Mouse (Mus musculus): ENCODE data around the gene Anks1. TPM values are rescaled to one million over a fixed set of nuclear protein-coding genes. Genes with fewer than 3 reads are reported as not detected.
A peak's percentile ranks its signal among the peaks of the same experiment; 100 is the strongest.

Anks1 gene
- polyA plus RNA-seq, 1 experiment from 2014 or later: 11.3 TPM

DNA sequence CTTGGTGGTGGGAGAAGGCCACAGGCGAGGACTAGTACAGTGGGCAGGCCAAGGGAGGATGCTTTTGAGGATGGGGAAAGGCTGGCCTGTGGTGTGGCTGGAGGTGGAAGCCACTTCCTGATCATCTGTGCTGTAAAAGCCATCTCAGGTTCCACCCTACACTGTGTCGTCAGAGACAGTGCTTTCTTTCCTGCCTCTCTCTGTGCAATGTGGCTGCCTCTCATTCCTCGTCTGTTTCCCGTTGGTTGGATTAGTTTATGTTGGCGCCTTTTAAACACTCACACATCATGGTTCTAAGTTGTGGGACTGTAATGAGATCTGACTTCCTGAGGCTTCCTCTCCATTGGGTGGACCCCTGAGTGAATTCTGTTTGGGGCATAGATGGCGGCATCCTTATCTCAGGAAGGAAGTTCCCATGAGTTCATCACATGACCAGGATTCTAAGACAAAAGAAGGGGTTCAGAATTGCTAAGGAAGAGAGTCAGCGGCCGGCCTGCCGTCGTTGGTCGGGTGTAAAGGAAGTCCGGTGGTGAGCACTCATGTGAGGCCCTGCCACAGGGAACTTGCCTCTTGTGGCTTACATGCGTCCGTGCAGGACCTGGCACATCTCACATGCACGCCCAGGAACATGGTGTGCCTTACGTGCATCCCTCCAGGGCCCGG, 106.1 kb downstream of the Anks1 start:
- no peak overlapping the region for H3K9ac ChIP-seq (ENCODE audit: low read depth, low read length)
- peak overlapping the region; percentile 92 for H3K27ac ChIP-seq
- H3K9me3 ChIP-seq (replicated peaks; ENCODE audit: low read length): no peaks in the 10 kb centered on the region
- H3K4me2 ChIP-seq (ENCODE audit: low read length): no peak overlapping the region
- H3K4me1 ChIP-seq (replicated peaks; ENCODE audit: insufficient read depth, low read length): peaks cover 56% of the 10 kb centered on the region
- no peaks in the 10 kb centered on the region for H3K36me3 ChIP-seq (ENCODE audit: insufficient read depth, low read length)
- ATAC-seq (replicated peaks; ENCODE audit: low FRiP score, low read depth) (no peak), DNase-seq (ENCODE audit: low spot score) (peak; percentile 60)
- no peaks in the 10 kb centered on the region for H3K27me3 ChIP-seq (ENCODE audit: insufficient read depth, low read length)
- no peak overlapping the region for H3K4me3 ChIP-seq (replicated peaks; ENCODE audit: low read depth, low read length)
- TF ChIP-seq CTCF (IDR thresholded peaks at IDR 0.05; ENCODE audit: low read depth): no peak; the same call in 1 of the 2 replicates
- 52% methylated on average over 17 of the region's 17 CpGs for WGBS

DNA sequence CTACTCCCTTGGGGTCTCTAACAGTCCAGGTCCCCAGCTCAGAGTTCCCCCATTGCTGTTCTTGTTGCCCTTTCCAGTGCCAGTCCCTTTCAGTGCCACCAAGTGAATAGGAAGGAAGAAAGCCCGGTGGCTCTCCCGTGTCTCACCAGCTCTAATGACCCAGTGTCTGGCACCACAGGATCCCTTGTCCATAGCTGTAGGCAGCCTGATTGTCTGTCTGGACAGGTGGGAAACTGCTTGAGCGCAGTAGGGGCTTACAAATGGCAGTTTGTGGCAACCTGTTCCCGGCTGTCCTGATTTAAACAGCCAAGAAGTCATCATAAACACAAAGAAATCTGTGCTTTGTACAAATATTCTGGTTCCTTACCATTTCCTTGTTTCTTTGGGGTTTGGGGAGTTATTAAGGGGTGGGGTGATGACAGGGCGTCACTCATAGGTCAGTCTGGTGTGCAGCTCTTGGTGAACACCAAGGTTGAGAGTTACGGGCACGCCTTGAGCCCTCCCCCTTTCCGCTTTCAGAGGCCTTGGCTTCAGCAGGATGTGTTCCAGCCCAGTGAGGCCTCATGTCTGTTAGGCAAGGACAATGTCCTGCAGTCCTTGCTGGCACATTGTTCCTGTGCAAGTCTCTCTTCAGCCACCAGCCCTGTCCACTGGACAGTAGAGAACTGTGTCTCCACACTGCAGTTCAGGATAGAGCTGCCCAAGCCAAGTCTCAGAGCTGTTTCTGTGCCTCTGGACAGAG, 107.1 kb downstream of the Anks1 start:
- Histone ChIP-seq H3K9ac (ENCODE audit: low read depth, low read length) (no peak overlapping the region), H3K4me1 (replicated peaks; ENCODE audit: insufficient read depth, low read length) (peaks cover 52% of the 10 kb centered on the region), H3K4me2 (ENCODE audit: low read length) (no peak overlapping the region), H3K4me3 (replicated peaks; ENCODE audit: low read depth, low read length) (no peak overlapping the region), H3K36me3 (ENCODE audit: insufficient read depth, low read length) (no peaks in the 10 kb centered on the region), H3K27ac (peak overlapping the region; percentile 92), H3K27me3 (ENCODE audit: insufficient read depth, low read length) (no peaks in the 10 kb centered on the region), H3K9me3 (replicated peaks; ENCODE audit: low read length) (no peaks in the 10 kb centered on the region)
- no peak for TF ChIP-seq CTCF (IDR thresholded peaks at IDR 0.05; ENCODE audit: low read depth)
- DNase-seq (ENCODE audit: low spot score): peak; percentile 64
- no peak for ATAC-seq (replicated peaks; ENCODE audit: low FRiP score, low read depth)
- 71% methylated on average over 8 of the region's 8 CpGs for WGBS

DNA sequence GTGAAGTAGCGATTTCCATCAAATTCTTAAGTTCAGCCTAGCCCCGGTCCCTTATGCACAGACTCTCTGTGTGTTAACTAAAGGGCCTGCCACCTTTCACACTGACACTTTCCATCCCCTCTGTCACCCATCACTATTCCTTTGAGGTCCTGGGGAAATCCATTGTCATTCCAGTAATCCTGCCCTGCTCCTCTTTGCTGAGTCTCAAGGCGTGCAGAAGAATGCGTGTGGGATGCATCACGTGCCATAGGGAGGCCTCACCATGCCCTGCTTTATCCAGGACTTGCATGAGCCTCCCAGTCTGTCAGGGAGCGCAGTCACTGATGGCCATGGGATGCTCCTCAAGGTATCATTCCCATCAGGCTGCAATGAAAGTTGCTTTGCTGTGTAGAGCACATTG, 109.2 kb downstream of the Anks1 start:
- Histone ChIP-seq H3K9me3 (replicated peaks; ENCODE audit: low read length) (no peaks in the 10 kb centered on the region), H3K27ac (peak overlapping the region; percentile 92), H3K36me3 (ENCODE audit: insufficient read depth, low read length) (no peaks in the 10 kb centered on the region), H3K9ac (ENCODE audit: low read depth, low read length) (no peak overlapping the region), H3K4me1 (replicated peaks; ENCODE audit: insufficient read depth, low read length) (peaks cover 53% of the 10 kb centered on the region), H3K27me3 (ENCODE audit: insufficient read depth, low read length) (no peaks in the 10 kb centered on the region), H3K4me3 (replicated peaks; ENCODE audit: low read depth, low read length) (no peak overlapping the region), H3K4me2 (ENCODE audit: low read length) (no peak overlapping the region)
- TF ChIP-seq CTCF (IDR thresholded peaks at IDR 0.05; ENCODE audit: low read depth): no peak
- 65% methylated on average over 6 of the region's 6 CpGs for WGBS
- DNase-seq (ENCODE audit: low spot score) (no peak), ATAC-seq (replicated peaks; ENCODE audit: low FRiP score, low read depth) (no peak)

DNA sequence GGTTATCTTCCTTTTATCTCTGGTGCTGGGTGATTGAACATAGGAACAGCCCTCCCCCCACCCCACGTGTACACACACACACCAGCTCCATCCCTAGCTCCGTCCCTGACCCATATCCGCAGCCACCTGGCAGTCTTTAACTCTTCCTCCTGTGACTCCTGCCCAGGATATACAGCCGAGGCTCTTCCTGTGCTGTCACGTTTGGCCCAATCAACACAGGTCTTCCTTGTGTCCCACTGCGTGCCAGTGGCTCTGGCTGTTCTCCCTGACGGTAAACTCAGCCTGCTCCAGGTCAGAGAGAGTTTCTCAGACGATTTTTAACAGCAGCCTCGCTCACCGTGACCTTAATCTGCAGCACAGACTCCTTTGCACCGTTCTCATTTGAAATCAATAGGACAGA, 109.7 kb downstream of the Anks1 start:
- no peak for DNase-seq (ENCODE audit: low spot score)
- Histone ChIP-seq H3K9me3 (replicated peaks; ENCODE audit: low read length) (no peaks in the 10 kb centered on the region), H3K9ac (ENCODE audit: low read depth, low read length) (no peak overlapping the region), H3K36me3 (ENCODE audit: insufficient read depth, low read length) (no peaks in the 10 kb centered on the region), H3K4me1 (replicated peaks; ENCODE audit: insufficient read depth, low read length) (peaks cover 53% of the 10 kb centered on the region), H3K27me3 (ENCODE audit: insufficient read depth, low read length) (no peaks in the 10 kb centered on the region), H3K27ac (0 out of 2 replicates have a peak overlapping the region, but pooled peaks have one; percentile 32), H3K4me3 (replicated peaks; ENCODE audit: low read depth, low read length) (no peak overlapping the region), H3K4me2 (ENCODE audit: low read length) (no peak overlapping the region)
- WGBS: 45% methylated on average over 11 of the region's 11 CpGs
- no peak for ATAC-seq (replicated peaks; ENCODE audit: low FRiP score, low read depth)
- TF ChIP-seq CTCF (IDR thresholded peaks at IDR 0.05; ENCODE audit: low read depth): no peak

DNA sequence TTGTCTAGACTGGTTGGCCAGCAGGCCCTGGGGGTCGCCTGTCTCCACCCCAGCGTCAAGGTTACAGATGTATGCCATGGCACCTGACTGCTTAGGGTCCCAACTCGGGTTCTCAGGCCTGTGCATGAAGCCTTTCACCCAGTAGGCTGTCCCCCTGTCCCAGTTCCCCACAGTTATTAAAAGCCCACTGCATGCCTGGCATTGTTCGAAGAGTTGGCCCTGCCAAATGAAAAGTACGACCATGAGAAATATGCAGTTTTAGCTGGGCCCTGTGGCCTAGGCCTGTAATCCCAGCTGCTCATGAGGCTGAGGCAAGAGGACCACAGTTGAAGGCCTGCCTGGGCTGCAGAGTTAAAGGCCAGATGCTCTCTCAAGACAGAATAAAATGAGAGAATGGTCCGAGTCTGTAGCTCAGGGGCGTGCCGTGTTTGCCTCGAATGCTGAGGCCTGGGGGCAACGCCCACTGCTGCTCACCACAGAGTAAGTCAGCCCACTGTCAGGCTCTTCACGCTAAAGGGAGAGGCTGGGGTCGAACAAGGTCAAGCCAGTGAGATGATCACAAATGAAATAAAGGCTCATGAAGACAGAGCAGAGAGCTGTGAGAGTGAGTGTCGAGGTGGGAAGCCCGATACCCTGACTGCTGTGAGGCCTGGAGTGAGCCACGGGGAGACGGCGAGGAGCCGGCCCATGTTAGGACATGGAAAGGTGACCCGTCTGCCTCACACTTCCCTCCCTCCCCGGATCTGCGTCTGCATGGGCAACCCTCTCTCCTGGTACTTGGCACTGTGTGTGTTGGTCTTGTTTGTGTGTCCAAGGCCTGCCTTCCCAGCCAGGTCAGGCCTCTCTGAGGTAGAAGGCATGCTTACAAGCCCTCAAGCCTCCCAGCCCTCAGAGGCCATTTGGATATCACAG, 110.9 kb downstream of the Anks1 start:
- Histone ChIP-seq H3K4me3 (replicated peaks; ENCODE audit: low read depth, low read length) (no peak overlapping the region), H3K4me2 (ENCODE audit: low read length) (no peak overlapping the region), H3K36me3 (ENCODE audit: insufficient read depth, low read length) (no peaks in the 10 kb centered on the region), H3K27me3 (ENCODE audit: insufficient read depth, low read length) (no peaks in the 10 kb centered on the region), H3K9me3 (replicated peaks; ENCODE audit: low read length) (no peaks in the 10 kb centered on the region), H3K9ac (ENCODE audit: low read depth, low read length) (no peak overlapping the region), H3K27ac (peak overlapping the region; percentile 33; the same call in 1 of the 2 replicates), H3K4me1 (replicated peaks; ENCODE audit: insufficient read depth, low read length) (peaks cover 49% of the 10 kb centered on the region)
- no peak for ATAC-seq (replicated peaks; ENCODE audit: low FRiP score, low read depth)
- WGBS: 72% methylated on average over 21 of the region's 21 CpGs
- no peak for TF ChIP-seq CTCF (IDR thresholded peaks at IDR 0.05; ENCODE audit: low read depth)
- DNase-seq (ENCODE audit: low spot score): no peak

DNA sequence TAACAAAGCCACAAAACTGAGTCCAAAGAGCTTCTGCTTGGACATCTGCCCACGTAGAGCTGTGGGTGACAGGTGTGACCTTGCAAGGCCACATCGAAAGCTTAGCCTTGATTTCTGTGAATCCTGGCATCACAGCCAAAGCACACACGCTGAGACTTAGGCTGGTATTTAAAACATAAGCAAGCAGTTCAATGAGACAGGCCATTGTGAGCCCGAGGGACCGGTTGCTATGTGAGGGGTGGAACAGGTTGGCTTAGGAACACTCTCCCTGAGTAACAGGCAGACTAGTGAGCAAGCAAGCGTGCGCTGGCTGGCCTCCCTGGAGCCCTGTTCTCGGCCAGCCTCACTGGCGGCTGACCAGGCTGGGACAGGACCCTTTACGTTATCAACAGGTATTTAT, 112.8 kb downstream of the Anks1 start:
- H3K9me3 ChIP-seq (replicated peaks; ENCODE audit: low read length): no peaks in the 10 kb centered on the region
- no peak for TF ChIP-seq CTCF (IDR thresholded peaks at IDR 0.05; ENCODE audit: low read depth)
- peaks cover 42% of the 10 kb centered on the region for H3K4me1 ChIP-seq (replicated peaks; ENCODE audit: insufficient read depth, low read length)
- H3K4me2 ChIP-seq (ENCODE audit: low read length): no peak overlapping the region
- H3K36me3 ChIP-seq (ENCODE audit: insufficient read depth, low read length): no peaks in the 10 kb centered on the region
- no peak for DNase-seq (ENCODE audit: low spot score)
- H3K27me3 ChIP-seq (ENCODE audit: insufficient read depth, low read length): no peaks in the 10 kb centered on the region
- H3K27ac ChIP-seq: peak overlapping the region; percentile 92
- ATAC-seq (replicated peaks; ENCODE audit: low FRiP score, low read depth): no peak
- no peak overlapping the region for H3K9ac ChIP-seq (ENCODE audit: low read depth, low read length)
- 58% methylated on average over 10 of the region's 10 CpGs for WGBS
- no peak overlapping the region for H3K4me3 ChIP-seq (replicated peaks; ENCODE audit: low read depth, low read length)

Measured in kidney, postnatal 0 days (tissue).